Mouse (Mus musculus) bone marrow, adult 2 months (tissue): ENCODE data around the gene Mtor. TPM values are rescaled to one million over a fixed set of nuclear protein-coding genes. Genes with fewer than 3 reads are reported as not detected.

Source experiments
- H3K27ac ChIP-seq: fragments of 200-500 bp; 2 replicates; pipeline ENCODE4 v1.5.1; 2012; ENCODE audit warnings: low read depth, mild to moderate bottlenecking, control low read depth, inconsistent platforms, low read length; ENCODE audit not compliant: control insufficient read depth, poor library complexity, insufficient read depth
- H3K4me1 ChIP-seq: fragments of 200-500 bp; 2 replicates; pipeline ENCODE4 v1.6.1; 2011; ENCODE audit warnings: low read length; ENCODE audit not compliant: control insufficient read depth, insufficient read depth
- H3K4me3 ChIP-seq: fragments of 200-500 bp; replicated peaks from 2 replicates; pipeline ENCODE3; 2011; ENCODE audit warnings: mild to moderate bottlenecking, low read depth, low read length, control low read depth; ENCODE audit not compliant: control insufficient read depth
- CTCF ChIP-seq: fragments of 200-500 bp; IDR thresholded peaks from 2 replicates; pipeline ENCODE4 v1.5.1; 2011; ENCODE audit warnings: low read length, control low read depth; ENCODE audit not compliant: control insufficient read depth, insufficient read depth
- POLR2A ChIP-seq: fragments of 200-500 bp; IDR thresholded peaks from 2 replicates; pipeline ENCODE4 v1.6.1; 2011; ENCODE audit warnings: low read depth, mild to moderate bottlenecking, control low read depth, low read length, borderline replicate concordance; ENCODE audit not compliant: control insufficient read depth
- WGBS: fragments of 180-500 bp; shearing (Covaris S2); methylation state at CpG from one replicate; pipeline ENCODE4 v1.1.7; 2018; 5-methylcytosine and 5-hydroxymethylcytosine counted together
- polyA plus RNA-seq: library from polyadenylated mRNA; stranded (reverse); fragments of >200 nt; gene quantifications from 2 replicates; pipeline ENCODE4 v1.2.4, GENCODE M21; 2011; ENCODE audit warnings: low replicate concordance; ENCODE audit not compliant: missing spikeins, insufficient read depth, insufficient read length

The Mtor gene
- polyA plus RNA-seq, 1 experiment: 11.5 TPM

GRCm38 (mm10) chr4:148487841-148488240 is 39.4 kb downstream of the Mtor start:
- TF ChIP-seq POLR2A: no peak
- no peak for TF ChIP-seq CTCF
- no peaks in the 10 kb centered on the region for H3K4me1 ChIP-seq
- no peak overlapping the region for H3K27ac ChIP-seq
- 77% methylated on average over 2 of the region's 2 CpGs for WGBS
- no peak overlapping the region for H3K4me3 ChIP-seq

- WGBS: 88% methylated on average over 6 of the region's 6 CpGs
- Histone ChIP-seq H3K4me3 (no peak overlapping the region), H3K4me1 (no peaks in the 10 kb centered on the region), H3K27ac (no peak overlapping the region)
- TF ChIP-seq CTCF: no peak
- no peak for TF ChIP-seq POLR2A
Measured at GRCm38 (mm10) chr4:148490502-148490901, 42.1 kb downstream of the Mtor start.

GRCm38 (mm10) chr4:148491448-148491847 is 43.0 kb downstream of the Mtor start:
- no peaks in the 10 kb centered on the region for H3K4me1 ChIP-seq

GRCm38 (mm10) chr4:148495160-148495559 is 46.7 kb downstream of the Mtor start:
- TF ChIP-seq POLR2A: no peak
- TF ChIP-seq CTCF: no peak
- 88% methylated on average over 6 of the region's 6 CpGs for WGBS
- H3K4me1 ChIP-seq: no peaks in the 10 kb centered on the region

More at GRCm38 (mm10) chr4:148491448-148491847, 43.0 kb downstream of the Mtor start:
- Histone ChIP-seq H3K4me3 (no peak overlapping the region), H3K27ac (no peak overlapping the region)
- TF ChIP-seq CTCF: no peak
- no peak for TF ChIP-seq POLR2A
- 91% methylated on average over 7 of the region's 7 CpGs for WGBS

GRCm38 (mm10) chr4:148495874-148496689 is 47.7 kb downstream of the Mtor start:
- TF ChIP-seq POLR2A (no peak), CTCF (no peak)
- Histone ChIP-seq H3K4me1 (no peaks in the 10 kb centered on the region), H3K27ac (no peak overlapping the region), H3K4me3 (no peak overlapping the region)
- WGBS: 88% methylated on average over 25 of the region's 25 CpGs

More at GRCm38 (mm10) chr4:148495160-148495559, 46.7 kb downstream of the Mtor start:
- H3K4me3 ChIP-seq: no peak overlapping the region
- no peak overlapping the region for H3K27ac ChIP-seq

- Histone ChIP-seq H3K4me1 (no peaks in the 10 kb centered on the region), H3K27ac (no peak within 1 kb of the TSS), H3K4me3 (no peak within 1 kb of the TSS)
- TF ChIP-seq CTCF (no peak), POLR2A (no peak)
- WGBS: 67% methylated on average over 4 of the region's 4 CpGs
Measured at GRCm38 (mm10) chr4:148500410-148500867, 52.0 kb downstream of the Mtor start, which contains the start of gene Angptl7. Gene Angptl7 (minus strand): TSS chr4:148500460.

GRCm38 (mm10) chr4:148504497-148504959 is 56.1 kb downstream of the Mtor start:
- 77% methylated on average over 8 of the region's 8 CpGs for WGBS
- Histone ChIP-seq H3K27ac (no peak overlapping the region), H3K4me1 (no peaks in the 10 kb centered on the region; the same call in 1 of the 2 replicates), H3K4me3 (no peak overlapping the region)
- no peak for TF ChIP-seq CTCF
- TF ChIP-seq POLR2A: no peak

- Histone ChIP-seq H3K4me3 (no peak overlapping the region), H3K27ac (no peak overlapping the region), H3K4me1 (no peaks in the 10 kb centered on the region; the same call in 1 of the 2 replicates)
- no peak for TF ChIP-seq POLR2A
- TF ChIP-seq CTCF: no peak
- whole genome bisulfite sequencing: 86% methylated on average over 5 of the region's 5 CpGs
Measured at GRCm38 (mm10) chr4:148507585-148507984, 59.2 kb downstream of the Mtor start.
